Mouse (Mus musculus) C2C12 (cell line): Measurements from ENCODE around the gene Naa15.

Experiments used
- CEBPB ChIP-seq: IDR thresholded peaks from one replicate; pipeline ENCODE4 v1.6.1; 2011; ENCODE audit warnings: low read depth, mild to moderate bottlenecking, control low read depth, moderate library complexity
- CTCF ChIP-seq: IDR thresholded peaks from one replicate; pipeline ENCODE4 v1.5.1; 2011; ENCODE audit not compliant: control insufficient read depth, insufficient read depth, insufficient read length
- FOSL1 ChIP-seq: IDR thresholded peaks from one replicate; pipeline ENCODE4 v1.8.0; 2011; ENCODE audit warnings: mild to moderate bottlenecking, low read length; ENCODE audit not compliant: poor library complexity, insufficient read depth, severe bottlenecking
- MAX ChIP-seq: IDR thresholded peaks from one replicate; pipeline ENCODE4 v1.6.1; 2011; ENCODE audit warnings: mild to moderate bottlenecking, control low read depth
- MYOG ChIP-seq: IDR thresholded peaks from one replicate; pipeline ENCODE4 v1.6.1; 2011; ENCODE audit not compliant: control insufficient read depth, insufficient read length; ENCODE audit errors: extremely low read depth
- USF1 ChIP-seq: IDR thresholded peaks from one replicate; pipeline ENCODE4 v1.6.1; 2011; ENCODE audit warnings: low read depth, mild to moderate bottlenecking, control low read depth, moderate library complexity

- TF ChIP-seq CTCF (no peak), USF1 (no peak), CEBPB (no peak), MYOG (no peak), MAX (no peak), FOSL1 (no peak)
Measured at GRCm38 (mm10) chr3:51416073-51416363, 1.1 kb downstream of the Naa15 start.
